Mouse (Mus musculus): Measurements from ENCODE around the gene Umad1.
A peak's percentile ranks its signal among the peaks of the same experiment; 100 is the strongest.
"Not testable (repeated sequence)": the region's sequence is repeated elsewhere in the genome, so short reads cannot be mapped to it uniquely, and the experiment has no call there.

Gene Umad1

DNA sequence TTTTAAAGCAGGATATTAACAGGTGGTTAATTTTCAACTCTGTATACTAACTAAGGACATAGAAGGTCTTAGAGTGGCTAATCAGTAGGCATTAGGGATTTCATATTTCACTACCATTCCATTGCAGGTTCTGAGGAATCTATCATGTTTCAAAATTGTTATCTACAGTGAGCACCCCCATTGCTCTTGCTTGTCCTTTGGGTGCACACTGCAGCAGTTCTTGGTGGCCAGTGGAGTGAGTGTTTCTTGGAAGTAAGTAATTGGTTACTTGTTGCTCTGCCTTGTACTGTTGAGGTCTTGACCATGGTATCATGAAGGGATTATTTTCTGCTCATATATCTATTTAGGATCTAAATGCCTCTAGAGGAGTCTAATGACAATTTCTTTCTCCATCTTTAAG, 57.1 kb downstream of the Umad1 start:
- DNase-seq (ENCODE audit: low spot score), result no peak

DNA sequence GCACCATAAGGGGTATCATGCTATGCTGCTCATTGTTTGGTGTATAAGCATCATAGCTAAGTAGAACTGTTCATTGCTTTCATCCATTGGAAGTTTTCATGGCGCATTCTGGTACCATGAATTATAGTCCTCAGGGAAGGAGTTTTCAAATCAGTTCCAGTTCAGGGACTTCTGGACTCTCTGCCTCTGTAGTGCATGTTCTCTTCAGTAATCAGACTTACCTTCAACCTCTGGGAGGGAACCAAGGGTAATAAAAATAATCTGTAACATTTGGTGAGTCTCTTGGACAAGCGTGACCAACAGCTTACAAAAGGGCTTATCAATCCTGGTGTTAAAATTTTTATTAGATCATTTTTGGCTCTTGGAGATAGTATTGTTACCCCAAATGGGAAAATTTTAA, 60.5 kb downstream of the Umad1 start:
- no peak for DNase-seq (ENCODE audit: low spot score)

DNA sequence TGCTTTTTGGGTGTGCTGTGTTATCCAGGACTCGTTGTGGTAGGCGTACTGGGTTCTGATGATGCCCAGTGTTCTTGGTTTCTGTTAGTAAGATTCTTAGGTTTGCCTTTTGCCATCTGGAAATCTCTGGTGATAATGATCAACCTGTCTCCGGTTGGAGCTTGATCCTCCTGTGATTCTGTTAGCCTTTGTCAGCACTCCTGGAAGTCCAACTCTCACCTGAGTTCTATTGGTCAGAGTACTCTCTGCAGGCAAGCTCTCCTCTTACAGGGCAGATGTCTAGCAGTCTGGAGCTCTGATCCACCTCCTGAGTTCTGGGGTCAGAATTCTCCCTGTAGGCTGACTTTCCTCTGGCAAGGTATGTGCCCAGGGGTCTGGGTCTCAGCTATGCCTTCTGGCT, 72.4 kb downstream of the Umad1 start:
- not testable (repeated sequence) for DNase-seq (ENCODE audit: low spot score)

DNA sequence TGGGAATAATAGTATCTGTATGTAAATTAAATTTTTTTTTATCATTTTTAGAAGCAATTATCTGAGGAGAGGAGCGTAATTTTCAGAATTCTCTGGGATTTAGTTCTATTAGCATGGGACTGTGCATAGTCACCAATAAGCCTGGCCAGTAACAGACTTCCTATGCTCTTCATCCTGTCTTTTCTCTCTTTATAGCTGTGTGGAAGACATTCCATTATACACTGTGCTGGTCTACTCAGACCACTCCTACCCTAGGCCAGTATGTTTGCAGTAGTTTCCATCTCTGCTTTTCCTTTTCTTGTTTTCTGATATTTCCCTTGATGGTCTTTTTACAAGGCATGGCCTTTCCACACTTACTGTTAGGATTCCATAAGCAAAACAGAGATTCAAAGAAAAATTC, 74.3 kb downstream of the Umad1 start:
- DNase-seq (ENCODE audit: low spot score), result no peak

DNA sequence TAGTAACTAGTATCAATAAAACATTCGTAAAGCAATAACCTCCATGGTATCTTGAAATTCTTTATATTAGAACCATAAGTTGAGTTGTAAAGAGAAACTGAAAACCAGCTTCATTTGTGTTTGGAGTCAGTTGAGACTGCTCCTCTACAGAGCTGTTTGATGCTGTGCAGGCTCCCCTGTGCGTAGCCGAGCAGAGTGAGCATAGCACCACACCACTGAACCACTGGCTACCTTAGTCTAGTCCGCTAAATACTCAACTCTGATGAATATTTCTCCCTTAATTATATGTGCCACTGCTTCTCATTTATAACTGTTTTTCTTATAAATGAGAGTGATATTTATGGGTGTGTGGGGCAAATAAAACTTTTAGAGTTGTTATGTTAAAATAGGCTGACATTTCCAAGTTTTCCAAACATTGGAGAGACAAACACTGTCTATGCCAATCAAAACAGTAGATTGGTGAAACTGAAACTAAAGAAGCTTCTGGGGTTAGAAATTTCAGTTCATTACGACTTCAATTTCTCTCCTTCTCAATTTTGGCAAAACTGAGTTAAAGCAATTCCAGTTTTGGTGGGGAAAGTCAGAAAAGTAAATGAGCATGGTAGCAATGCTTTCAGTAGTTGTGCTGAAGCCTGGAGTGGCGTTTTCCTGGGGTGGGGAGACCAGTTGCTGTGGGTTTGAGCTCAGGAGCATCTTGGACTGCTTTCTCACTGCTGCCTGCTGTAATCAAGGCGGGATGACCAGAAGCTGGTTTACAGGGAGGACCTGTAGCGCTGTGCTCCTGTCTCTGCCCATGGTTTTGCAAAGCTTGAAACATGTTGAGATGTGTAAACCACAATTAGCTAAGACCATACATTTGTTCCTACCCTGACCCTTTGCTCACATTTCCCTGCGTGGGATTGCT, 77.7 kb downstream of the Umad1 start:
- no peak for DNase-seq (ENCODE audit: low spot score)

DNA sequence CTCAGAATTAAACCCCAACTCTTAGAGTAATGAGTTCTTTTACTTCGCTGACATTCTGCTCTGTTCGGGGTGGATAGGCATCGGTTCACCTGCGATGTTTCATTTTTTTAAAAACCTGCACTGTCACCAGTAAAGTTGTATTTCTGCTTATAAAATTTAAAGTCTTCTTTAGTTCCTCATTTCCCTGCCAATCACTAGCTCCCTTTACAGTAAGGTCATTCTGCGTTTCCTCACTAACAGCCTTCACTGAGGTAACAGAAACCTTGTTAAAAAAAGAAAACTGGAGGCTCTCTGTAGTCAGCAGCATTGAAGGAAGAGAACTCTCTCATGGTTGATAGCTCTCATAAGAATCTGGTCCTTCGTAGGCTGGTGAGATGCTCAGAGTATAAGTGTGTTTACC, 80.4 kb downstream of the Umad1 start:
- no peak for DNase-seq (ENCODE audit: low spot score)

DNA sequence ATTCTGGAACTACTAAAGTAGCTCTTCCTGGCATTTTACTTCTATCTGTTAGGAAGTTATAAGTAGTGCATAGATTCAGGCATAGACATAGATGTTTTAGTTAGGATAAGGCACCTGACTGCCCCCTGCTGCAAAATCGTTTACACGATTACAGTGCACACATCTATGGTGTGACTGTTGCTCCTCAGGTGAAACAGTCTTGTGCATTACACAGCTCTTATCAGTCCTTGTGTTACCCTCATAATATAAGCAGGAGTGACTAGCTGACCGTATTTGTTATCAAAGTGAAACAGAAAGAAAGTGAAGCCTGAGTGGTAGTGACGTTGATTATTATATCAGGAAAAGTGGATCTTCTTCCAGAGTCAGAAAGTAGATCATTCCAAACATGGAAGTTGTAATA, 84.2 kb downstream of the Umad1 start:
- DNase-seq (ENCODE audit: low spot score), result no peak

DNA sequence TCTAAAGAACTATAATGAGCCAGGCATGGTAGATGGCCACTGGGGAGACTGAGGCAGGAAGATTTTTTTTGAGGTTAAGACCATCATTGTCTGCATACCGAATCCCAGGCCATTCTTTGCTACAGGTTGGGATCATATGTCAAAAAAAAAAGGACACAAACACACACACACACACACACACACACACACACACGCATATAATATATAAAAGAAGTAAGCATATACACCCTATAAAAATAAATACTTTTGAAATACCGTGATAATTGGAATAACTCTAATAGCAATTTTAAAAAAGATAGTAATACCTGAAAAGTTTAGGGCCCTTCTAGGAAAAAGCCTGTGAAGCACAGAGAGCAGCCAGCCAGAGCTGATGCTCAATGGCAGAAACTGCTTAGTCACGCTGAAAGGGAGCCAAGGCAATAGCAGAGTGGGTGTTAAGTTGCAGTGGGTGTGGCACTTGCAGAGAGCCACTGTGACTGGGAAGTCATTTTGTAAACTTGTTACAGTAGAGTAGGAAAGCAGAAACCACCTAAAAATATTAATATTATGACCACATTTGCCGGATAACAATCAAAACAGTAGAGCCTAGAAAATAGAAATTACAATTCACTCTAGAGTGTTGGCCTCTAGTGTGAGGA, 86.2 kb downstream of the Umad1 start:
- peak; percentile 6 for DNase-seq (ENCODE audit: low spot score)

DNA sequence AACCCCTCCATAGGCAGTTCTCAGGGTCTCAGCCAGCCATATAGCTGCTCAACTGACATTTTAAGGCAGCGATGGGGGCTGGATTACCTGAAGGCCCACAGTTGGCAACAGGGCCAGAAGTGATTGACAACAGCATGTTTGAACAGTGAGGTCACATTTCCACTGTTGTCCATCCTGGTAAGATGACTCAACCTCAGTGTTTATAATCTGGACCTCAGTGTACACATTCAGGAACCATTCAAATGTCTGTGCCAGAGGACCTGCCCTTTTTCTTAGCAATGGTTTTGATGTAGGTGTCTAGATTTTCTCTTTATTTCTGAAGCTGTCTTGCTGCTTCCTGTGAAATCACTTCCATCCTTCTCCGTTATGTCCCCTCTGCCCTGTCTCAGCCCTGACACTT, 88.1 kb downstream of the Umad1 start:
- no peak for DNase-seq (ENCODE audit: low spot score)

DNA sequence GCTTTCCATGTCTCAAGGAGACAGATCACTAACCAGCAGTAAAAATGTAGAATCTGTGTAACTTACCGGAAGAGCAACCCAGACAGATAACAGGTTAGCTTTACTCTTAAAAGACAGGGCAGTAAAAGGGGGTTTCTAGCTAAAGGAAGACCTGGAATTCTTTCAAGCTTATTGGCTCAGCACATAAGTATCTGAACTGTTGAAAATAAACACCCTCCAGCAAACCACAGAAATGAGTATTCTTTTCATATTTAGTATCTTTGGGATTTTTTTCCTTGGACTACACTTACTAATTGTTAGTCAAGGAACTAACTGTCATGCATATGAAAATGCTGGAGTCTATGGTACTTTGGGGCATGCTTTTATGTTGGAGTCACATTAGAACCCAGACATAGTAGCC, 89.3 kb downstream of the Umad1 start:
- no peak for DNase-seq (ENCODE audit: low spot score)

DNA sequence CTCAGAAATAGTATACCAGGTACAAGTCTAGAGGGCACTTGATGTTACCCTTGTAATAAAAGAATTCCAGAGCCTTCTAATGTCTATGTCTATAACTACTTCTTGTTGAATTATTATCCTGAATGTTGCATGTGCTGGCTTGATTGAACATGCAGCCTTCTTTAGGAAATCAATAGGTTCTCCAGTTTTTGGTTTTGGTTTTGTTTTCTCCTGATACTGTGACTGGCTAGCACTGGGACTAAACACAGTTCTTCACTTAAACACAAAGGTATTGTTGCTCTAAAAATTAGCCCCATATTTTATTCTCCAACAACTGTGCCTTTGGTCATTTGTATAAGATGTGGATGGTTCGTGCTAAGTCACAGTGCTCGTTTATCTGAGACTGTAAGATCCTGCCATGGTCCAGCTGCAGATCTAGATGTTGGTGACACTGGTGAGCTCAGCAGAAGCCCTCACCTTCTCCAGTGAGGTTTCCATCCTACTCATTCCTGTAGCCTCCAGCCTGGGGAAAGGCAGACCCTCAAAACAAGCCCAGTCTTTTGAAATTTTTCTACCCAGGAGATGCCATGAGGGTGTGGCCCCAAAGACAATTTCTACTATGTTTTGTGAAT, 90.1 kb downstream of the Umad1 start:
- no peak for DNase-seq (ENCODE audit: low spot score)

DNA sequence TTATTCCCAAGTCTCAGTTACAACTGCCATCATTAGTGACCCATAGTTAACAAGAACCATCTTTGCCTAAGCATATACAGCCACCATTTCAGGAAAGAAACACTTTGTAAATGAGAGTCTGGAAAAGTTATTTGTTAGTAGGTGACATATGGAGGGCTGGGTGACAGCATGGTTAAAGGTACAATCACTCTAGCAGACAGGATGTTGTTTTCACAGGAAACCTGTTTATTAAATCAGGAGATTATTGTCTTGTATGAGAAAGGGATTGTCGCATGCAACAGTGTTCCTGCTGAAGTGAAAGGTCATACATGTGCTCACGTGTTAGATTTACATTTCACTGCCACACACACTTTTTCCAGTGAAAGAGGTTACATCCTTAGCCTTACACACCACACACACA, 92.4 kb downstream of the Umad1 start:
- DNase-seq (ENCODE audit: low spot score), result no peak

DNA sequence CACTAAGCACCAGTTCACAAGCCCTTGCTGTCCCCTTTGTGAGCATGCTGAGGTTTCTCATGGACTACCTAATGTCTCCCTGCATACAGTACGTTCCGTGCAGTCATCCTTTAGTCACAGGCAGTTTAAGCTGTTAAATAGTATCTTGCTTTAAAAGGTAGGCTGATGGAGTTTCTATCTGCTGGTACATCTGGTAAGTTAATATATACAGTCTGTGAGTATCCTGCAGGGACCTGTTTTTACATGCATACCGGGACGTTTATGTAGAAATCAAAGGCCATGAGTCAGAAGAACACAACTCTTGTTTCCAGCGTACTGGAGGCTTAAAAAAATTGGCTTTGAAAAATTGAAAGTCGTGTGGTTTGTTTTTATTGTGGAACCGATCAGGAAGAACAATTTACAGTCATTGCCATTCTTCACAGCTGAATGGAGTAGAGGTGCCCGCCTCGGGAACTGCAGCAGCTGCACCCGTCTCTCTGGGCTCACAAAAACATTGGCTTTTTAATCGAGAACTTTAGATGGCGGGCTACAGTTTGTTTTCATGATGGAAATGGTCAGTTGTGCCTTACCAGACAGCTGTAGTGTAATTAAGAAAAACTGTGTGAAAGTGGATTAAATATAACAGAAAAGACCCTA, 93.6 kb downstream of the Umad1 start:
- DNase-seq (ENCODE audit: low spot score), result no peak

DNA sequence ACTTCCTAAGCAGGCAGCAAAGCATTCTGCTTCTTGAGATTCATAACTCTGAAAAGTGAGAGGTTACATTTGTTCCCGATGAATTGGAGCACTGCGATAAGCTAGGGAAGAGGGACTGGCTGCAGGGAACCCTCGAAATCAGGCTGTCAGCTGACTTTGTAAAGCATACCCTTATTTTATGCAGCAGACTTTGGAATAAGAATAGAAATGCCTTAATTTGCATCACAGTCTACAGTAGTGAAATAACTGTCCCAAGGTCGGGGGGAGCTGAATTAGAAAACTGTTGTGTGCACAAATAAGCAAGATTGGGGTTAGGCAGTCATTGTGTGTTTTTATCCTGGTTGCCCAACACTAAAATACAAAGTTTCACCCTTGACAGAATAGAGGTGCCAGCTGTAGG, 94.4 kb downstream of the Umad1 start:
- no peak for DNase-seq (ENCODE audit: low spot score)

DNA sequence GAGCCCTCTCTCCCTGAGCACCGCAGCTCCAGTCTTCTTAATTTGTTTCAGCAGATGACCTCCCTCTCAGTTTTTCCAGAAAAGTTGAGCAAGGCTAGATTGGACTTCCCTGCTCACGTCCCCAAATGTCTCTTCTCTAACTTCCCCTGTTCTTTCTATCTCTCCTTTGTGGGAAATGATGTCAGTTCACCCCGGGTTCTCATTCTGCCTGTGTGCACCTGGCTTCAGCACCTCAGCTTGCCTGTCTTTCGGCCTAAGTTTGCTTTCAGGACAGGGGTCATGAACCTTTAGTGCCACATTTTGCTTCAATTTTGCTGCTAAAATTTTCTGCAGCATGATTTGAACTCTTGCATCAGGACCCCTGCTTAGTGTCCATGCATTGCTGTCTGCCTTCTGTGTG, 95.8 kb downstream of the Umad1 start:
- no peak for DNase-seq (ENCODE audit: low spot score)

DNA sequence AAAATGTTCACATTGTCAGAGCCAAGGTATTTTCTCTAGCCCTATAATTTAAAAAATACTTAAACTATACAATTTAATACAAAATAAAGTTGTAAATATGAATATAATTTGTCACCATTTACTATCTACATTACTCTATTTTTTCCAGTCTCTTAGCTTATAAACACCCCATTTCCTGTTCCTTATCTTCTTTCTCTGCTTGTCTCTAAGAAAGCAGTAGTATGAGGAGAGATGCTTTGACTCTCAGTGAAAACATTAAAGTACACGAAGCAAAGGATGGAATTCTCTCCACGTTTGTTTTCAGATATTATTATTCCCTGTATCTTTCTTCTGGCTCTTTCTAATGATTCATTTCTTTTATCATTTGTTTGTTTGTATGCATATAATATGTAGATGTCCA, 99.1 kb downstream of the Umad1 start:
- DNase-seq (ENCODE audit: low spot score), result no peak

DNA sequence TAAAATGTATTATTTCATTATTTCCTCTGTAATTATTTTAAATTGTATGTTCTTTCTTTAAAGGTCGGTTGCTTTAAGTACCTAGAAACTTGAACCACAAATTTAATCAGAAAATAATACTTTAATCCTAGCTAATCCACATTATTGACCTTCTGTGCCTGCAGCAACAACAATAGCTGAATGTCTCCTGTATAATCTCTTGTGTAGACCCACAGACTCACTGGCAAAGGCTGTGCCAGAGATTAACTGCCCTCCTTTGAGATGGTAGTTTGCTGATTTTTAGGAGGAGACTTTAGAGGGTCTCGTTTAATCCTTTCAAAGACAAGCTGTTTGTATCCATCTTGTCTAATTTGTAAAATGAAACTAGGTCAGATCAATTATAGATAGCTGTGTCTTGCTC, 99.7 kb downstream of the Umad1 start:
- DNase-seq (ENCODE audit: low spot score), result no peak

DNA sequence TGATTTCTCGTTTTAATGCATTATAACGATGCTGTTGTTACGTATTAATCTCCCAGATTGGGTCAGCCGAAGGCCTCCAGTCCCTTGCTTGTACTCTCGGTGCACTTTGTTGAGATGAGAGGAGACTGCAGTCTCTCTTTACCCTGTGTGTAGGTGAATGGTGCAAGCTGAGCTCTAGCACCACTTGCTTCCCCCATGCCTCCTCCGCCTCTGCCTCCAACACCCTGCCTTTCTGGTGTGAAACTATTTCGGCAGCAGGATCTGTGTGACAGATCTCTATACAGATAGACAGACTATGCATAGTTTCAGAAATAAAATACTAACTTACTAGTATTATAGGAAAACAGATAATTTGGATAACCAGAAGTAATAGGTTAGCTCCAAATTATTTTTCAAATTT, 101.7 kb downstream of the Umad1 start:
- no peak for DNase-seq (ENCODE audit: low spot score)

DNA sequence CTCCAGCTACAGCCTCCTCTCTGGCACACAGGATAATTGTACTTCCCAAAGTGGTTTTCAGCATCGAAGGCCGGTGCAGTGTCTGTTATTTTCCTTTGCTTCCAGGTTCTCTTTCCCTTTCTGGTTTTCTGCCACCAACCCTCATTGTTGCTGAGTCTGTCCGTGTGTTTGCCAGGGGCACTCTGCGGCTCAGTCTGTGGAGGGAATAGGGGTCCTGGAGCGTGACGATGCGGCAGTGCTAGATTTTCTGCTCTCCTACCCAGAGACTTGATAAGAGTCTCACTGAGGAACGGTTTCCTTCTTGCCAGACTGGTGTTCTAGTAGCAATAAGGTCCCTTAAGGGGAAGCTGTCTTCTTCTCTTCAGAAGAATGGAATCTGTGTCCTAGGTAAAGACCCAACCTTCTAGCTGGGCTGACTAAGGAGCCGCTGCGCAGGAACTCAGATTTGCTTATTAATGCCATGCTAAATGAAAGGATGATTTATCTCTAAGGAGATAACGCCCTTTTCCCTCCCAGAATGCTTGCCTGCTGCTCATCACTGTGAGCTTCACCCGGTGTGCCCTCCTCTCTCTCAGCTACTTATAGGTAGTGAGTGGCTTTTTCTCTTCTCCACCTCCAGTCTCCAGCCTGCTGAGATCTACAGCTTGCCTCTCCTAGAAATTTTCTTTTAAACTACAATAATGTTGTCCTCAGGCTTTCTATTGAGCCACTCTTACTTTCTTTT, 105.1 kb downstream of the Umad1 start:
- no peak for DNase-seq (ENCODE audit: low spot score)

DNA sequence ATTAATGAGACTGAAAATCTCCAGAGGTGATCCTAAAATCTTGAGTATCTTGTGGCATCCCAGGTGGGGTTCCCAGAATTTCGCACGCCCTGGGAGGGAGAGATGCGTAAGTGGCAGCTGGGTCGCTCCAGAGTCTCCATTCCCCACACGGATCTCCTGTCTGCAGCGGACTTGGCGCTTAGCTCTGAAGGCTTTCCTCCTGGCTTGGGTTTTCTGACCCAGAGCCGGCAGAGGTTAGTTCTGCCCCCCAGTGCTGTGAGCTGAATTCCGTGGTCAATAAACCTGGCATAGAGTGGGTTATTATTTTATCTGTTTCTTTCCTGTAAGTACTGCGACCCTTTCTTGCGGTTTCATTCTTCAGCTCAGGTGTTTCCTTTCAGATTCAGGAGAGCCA, 105.7 kb downstream of the Umad1 start:
- DNase-seq (ENCODE audit: low spot score), result no peak

DNA sequence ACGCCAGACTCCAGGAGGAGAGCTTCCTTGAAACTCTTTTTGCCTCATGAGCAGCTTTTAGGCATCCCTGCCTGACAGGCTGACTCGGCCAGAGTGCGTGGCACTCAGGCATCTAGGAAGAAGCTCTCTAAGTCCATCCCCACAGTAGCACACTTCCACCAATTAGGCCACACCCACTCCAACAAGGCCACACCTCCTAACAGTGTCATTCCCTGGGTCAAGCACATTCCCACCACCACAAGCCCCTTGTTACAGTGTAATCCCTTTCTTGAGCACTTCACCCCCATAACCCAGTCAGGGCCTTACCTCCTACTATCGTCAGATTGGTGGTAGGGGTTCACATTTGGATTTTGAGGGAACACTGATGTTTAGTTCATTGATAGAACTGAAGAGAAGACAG, 108.6 kb downstream of the Umad1 start:
- DNase-seq (ENCODE audit: low spot score), result no peak

DNA sequence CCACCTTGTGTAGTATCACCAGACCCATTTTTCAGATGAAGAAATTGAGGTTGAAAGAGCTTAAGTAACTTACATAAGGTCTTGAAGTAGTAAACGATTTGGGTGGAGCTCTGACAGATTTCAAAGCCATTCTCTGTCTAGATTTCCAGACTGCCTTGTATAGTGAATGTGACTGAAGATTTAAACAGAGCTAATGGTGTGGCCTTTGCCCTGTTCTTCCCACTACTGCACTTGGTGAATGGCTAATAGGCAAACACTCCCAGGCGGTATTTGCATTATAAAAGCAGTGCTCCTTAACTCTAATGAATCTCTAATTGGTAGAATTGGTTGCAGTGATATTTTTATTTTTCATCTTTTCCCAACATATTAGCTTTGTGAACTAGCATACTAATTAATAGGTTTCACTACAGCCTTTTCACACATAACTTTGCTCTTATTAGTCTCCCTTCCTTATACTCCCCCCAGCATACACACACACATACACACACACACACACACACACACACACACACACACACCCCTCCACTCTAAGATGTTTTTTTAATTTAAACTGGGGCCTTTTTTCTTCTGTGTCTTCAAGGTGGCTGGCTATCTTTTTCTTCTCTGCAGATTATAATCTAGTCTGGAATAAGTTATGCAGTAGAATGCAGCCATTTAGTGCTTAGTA, 109.2 kb downstream of the Umad1 start:
- DNase-seq (ENCODE audit: low spot score), result no peak
